Mouse (Mus musculus) cerebellum, adult 18-20 months (tissue): ENCODE measurements at regions not wholly inside any gene's neighbourhood (a gene's known extent, or its start where the extent isn't known, plus 50 kb on each side); places are given as distances from the start of the nearest gene placed in this dataset.

Source experiments
- DNase-seq, 2 experiments: peaks; one replicate each; pipeline ENCODE4 v3.0.0; 2021

- no peak for DNase-seq
Observed at GRCm38 (mm10) chr9:47279410-47279809, 250.6 kb upstream of the Cadm1 start.

GRCm38 (mm10) chr9:47280146-47280545 lies 249.8 kb upstream of the Cadm1 start:
- no peak for DNase-seq

- no peak for DNase-seq
Observed at GRCm38 (mm10) chr9:47280598-47280997, 249.4 kb upstream of the Cadm1 start.

- no peak for DNase-seq
Observed at GRCm38 (mm10) chr9:47283746-47284455, 246.1 kb upstream of the Cadm1 start.

- DNase-seq = no peak
Observed at GRCm38 (mm10) chr9:47286930-47287722, 242.8 kb upstream of the Cadm1 start.

- peak; percentile 48 to 75 for DNase-seq
Observed at GRCm38 (mm10) chr9:47288587-47289199, 241.3 kb upstream of the Cadm1 start.

GRCm38 (mm10) chr9:47300633-47301032 lies 229.3 kb upstream of the Cadm1 start:
- DNase-seq = peak; percentile 72 to 73

GRCm38 (mm10) chr9:47307125-47307751 lies 222.7 kb upstream of the Cadm1 start:
- peak; percentile 97 to 99 for DNase-seq

- peak; percentile 62 to 68 for DNase-seq
Observed at GRCm38 (mm10) chr9:47307752-47308500, 222.0 kb upstream of the Cadm1 start.

GRCm38 (mm10) chr9:47313433-47313832 lies 216.5 kb upstream of the Cadm1 start:
- DNase-seq = no peak

GRCm38 (mm10) chr9:47314236-47314635 lies 215.7 kb upstream of the Cadm1 start:
- DNase-seq = no peak

GRCm38 (mm10) chr9:47320345-47320744 lies 209.6 kb upstream of the Cadm1 start:
- DNase-seq = no peak

GRCm38 (mm10) chr9:47321106-47321789 lies 208.7 kb upstream of the Cadm1 start:
- DNase-seq = no peak

GRCm38 (mm10) chr9:47322293-47322692 lies 207.7 kb upstream of the Cadm1 start:
- peak in 1 of 2 experiments; percentile 29 for DNase-seq

- no peak for DNase-seq
Observed at GRCm38 (mm10) chr9:47323051-47323450, 206.9 kb upstream of the Cadm1 start.

- no peak for DNase-seq
Observed at GRCm38 (mm10) chr9:47327575-47327974, 202.4 kb upstream of the Cadm1 start.

- peak; percentile 39 to 41 for DNase-seq
Observed at GRCm38 (mm10) chr9:47332929-47333328, 197.0 kb upstream of the Cadm1 start.

GRCm38 (mm10) chr9:47338221-47338620 lies 191.8 kb upstream of the Cadm1 start:
- peak; percentile 49 to 61 for DNase-seq

GRCm38 (mm10) chr9:47346527-47347111 lies 183.4 kb upstream of the Cadm1 start:
- no peak for DNase-seq

- no peak for DNase-seq
Observed at GRCm38 (mm10) chr9:47350301-47350700, 179.7 kb upstream of the Cadm1 start.

GRCm38 (mm10) chr9:47351036-47351435 lies 178.9 kb upstream of the Cadm1 start:
- peak; percentile 73 to 79 for DNase-seq
